Mouse (Mus musculus): ENCODE results near the gene 2410015M20Rik. TPM values are rescaled to one million over a fixed set of nuclear protein-coding genes. Genes with fewer than 3 reads are reported as not detected.

The 2410015M20Rik gene
- polyA plus RNA-seq (2015; fragmentation: Nextera tagmentation; extraction: Ambion mirVana), result 242 and 284 TPM in 2 replicates

DNA sequence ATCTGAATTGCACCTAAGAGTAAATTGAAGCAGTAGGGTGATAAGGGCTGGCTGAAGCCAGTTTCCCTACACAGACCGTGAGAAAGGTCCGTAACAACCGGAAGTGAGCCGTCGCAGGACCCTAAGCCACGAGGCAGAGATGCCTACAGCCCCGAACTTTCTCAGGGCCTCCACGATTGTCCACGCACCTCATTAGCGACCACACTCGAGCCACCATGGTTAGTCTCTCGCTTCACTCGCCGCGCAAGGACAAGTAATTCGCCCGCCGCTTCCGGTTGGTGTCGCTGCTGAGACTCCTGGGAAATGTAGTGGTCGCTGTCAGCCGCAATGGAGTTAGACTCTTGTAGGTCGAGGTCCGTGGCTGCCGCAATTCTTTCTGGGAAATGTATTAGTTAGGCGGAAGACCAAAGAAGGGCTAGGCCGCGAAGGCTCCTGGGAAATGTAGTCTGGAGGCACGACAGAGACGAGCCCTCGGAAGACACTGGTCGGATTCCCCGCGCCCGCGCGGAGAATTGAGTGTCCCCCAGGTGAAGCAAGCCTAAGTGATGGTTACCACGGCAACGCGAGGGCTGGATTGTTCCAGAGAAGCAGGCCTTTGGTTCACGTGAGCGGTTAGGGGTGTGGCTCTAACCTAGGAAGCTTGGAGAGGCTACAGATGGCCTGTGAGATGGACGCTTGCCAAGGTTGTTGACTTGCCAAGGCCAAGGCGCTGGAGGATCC, at the start of gene 2410015M20Rik:
2410015M20Rik (minus strand) TSS at position 320 of the 720 bp plus-strand sequence.
- Histone ChIP-seq H3K27ac (ENCODE audit: low read length) (peak within 1 kb of the TSS; percentile 73), H3K9me3 (ENCODE audit: low read length) (no peaks in the 10 kb centered on the region), H3K4me1 (ENCODE audit: insufficient read depth, low read length) (peaks cover 27% of the 10 kb centered on the region), H3K36me3 (ENCODE audit: insufficient read depth, low read length) (peaks cover 30% of the 10 kb centered on the region), H3K4me3 (ENCODE audit: low read length) (peak within 1 kb of the TSS; percentile 66), H3K9ac (replicated peaks; ENCODE audit: low read length) (peak within 1 kb of the TSS; percentile 77), H3K4me2 (replicated peaks; ENCODE audit: low read depth, low read length) (peak within 1 kb of the TSS; percentile 72), H3K27me3 (ENCODE audit: insufficient read depth, low read length) (no peaks in the 10 kb centered on the region)
- WGBS, result under 1% methylated on average over 44 of the region's 44 CpGs
- ATAC-seq (ENCODE audit: low FRiP score, low TSS enrichment), result peak; percentile 90

DNA sequence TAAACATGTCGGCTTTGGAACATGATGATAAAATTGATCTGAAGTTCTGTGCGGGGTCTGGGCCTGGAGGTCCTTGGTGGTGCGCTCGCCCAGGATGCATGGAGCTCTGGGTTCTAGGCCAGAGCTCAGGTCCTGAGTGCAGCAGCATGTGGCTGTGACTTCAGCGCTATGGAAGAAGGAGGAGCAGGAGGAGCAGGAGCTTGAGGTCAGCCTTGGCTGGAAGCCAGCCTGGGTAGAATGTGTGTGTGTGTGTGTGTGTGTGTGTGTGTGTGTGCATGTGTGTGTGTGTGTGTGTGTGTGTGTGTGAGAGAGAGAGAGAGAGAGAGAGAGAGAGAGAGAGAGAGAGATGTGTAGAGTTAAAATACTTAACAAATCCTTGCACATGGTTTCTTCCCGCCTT, 46.6 kb upstream of the 2410015M20Rik start:
- 81% methylated on average over 6 of the region's 6 CpGs for WGBS
- no peak overlapping the region for H3K27ac ChIP-seq (ENCODE audit: low read length)

DNA sequence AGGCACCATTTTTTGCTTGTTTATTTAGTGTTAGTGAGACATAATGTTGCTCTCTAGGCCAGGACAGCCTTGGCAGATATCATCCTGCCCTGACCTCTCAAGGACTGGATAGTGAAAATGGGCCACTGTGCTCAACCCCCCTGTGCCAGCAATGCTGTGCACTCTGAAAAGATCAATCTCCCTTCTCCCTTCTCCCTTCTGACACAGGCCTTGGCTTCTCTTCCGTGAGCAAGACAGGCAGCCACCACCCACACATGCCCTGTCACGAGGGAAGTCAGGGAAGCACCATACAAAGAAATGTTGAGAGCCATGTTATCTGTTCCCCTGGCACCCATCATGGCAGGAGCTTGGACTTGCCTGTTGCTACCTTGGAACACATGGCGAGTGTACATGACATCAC, 45.7 kb upstream of the 2410015M20Rik start:
- no peaks in the 10 kb centered on the region for H3K36me3 ChIP-seq (ENCODE audit: insufficient read depth, low read length)
- ATAC-seq (ENCODE audit: low FRiP score, low TSS enrichment), result no peak
- H3K27me3 ChIP-seq (ENCODE audit: insufficient read depth, low read length), result no peaks in the 10 kb centered on the region
- 59% methylated on average over 3 of the region's 3 CpGs for WGBS
- H3K9me3 ChIP-seq (ENCODE audit: low read length), result no peaks in the 10 kb centered on the region
- H3K4me2 ChIP-seq (replicated peaks; ENCODE audit: low read depth, low read length), result no peak overlapping the region
- no peak overlapping the region for H3K9ac ChIP-seq (replicated peaks; ENCODE audit: low read length)
- no peak overlapping the region for H3K27ac ChIP-seq (ENCODE audit: low read length)
- H3K4me3 ChIP-seq (ENCODE audit: low read length), result no peak overlapping the region
- peaks cover 11% of the 10 kb centered on the region; the same call in 1 of the 2 replicates for H3K4me1 ChIP-seq (ENCODE audit: insufficient read depth, low read length)

More for the DNA sequence above, 46.6 kb upstream of the 2410015M20Rik start:
- no peak overlapping the region for H3K4me2 ChIP-seq (replicated peaks; ENCODE audit: low read depth, low read length)
- H3K4me3 ChIP-seq (ENCODE audit: low read length), result no peak overlapping the region
- H3K4me1 ChIP-seq (ENCODE audit: insufficient read depth, low read length), result peaks cover 10% of the 10 kb centered on the region; the same call in 1 of the 2 replicates
- H3K9ac ChIP-seq (replicated peaks; ENCODE audit: low read length), result no peak overlapping the region
- no peaks in the 10 kb centered on the region for H3K36me3 ChIP-seq (ENCODE audit: insufficient read depth, low read length)
- H3K27me3 ChIP-seq (ENCODE audit: insufficient read depth, low read length), result no peaks in the 10 kb centered on the region
- no peak for ATAC-seq (ENCODE audit: low FRiP score, low TSS enrichment)
- no peaks in the 10 kb centered on the region for H3K9me3 ChIP-seq (ENCODE audit: low read length)

DNA sequence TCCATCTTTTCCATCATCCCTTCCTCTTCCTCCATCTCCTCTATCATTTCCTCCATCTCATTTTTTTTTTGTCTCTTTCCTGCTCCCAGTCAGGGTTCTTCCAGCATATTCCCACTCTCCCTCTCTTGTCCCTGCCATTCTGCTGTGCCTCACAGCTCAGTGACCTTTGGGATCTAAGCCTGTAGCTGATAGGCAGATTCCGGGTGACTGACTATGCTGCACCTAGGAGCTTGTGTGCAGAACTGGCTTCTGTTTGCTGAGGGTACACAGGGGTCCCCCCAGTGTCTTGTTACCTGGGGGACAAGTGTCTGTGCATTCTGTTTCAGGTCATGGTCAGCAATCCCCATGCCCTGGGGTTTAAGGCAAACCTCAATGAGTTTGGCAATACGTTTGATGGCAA, 45.2 kb upstream of the 2410015M20Rik start:
- no peaks in the 10 kb centered on the region for H3K36me3 ChIP-seq (ENCODE audit: insufficient read depth, low read length)
- peaks cover 11% of the 10 kb centered on the region; the same call in 1 of the 2 replicates for H3K4me1 ChIP-seq (ENCODE audit: insufficient read depth, low read length)
- no peaks in the 10 kb centered on the region for H3K27me3 ChIP-seq (ENCODE audit: insufficient read depth, low read length)
- 68% methylated on average over 2 of the region's 2 CpGs for WGBS
- no peak overlapping the region for H3K9ac ChIP-seq (replicated peaks; ENCODE audit: low read length)
- H3K4me2 ChIP-seq (replicated peaks; ENCODE audit: low read depth, low read length), result no peak overlapping the region
- H3K4me3 ChIP-seq (ENCODE audit: low read length), result no peak overlapping the region
- H3K9me3 ChIP-seq (ENCODE audit: low read length), result no peaks in the 10 kb centered on the region
- no peak overlapping the region for H3K27ac ChIP-seq (ENCODE audit: low read length)
- ATAC-seq (ENCODE audit: low FRiP score, low TSS enrichment), result no peak

DNA sequence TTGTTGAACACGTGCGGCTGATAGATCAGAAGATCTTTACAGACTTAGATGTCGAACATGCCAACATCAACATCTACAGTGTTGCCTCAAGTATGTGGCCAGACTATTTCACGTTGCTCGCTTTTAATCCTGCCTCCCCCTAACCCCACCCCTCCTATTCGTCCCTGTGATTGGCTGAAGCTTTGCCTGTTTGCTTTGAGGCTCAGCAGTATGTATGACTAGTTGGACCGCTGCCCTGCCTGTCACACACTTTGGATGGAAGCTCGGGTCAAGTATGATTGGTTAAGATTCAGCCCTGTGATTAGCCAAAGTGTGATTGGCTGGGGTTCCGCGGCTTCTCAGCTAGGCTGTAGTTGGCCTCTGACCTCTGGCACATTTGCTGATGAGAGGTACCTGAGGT, 42.2 kb upstream of the 2410015M20Rik start:
- peak; percentile 77 for ATAC-seq (ENCODE audit: low FRiP score, low TSS enrichment)
- no peaks in the 10 kb centered on the region for H3K36me3 ChIP-seq (ENCODE audit: insufficient read depth, low read length)
- peak overlapping the region; percentile 7; the same call in 1 of the 2 replicates for H3K4me3 ChIP-seq (ENCODE audit: low read length)
- H3K4me2 ChIP-seq (replicated peaks; ENCODE audit: low read depth, low read length), result peak overlapping the region; percentile 35
- no peaks in the 10 kb centered on the region for H3K9me3 ChIP-seq (ENCODE audit: low read length)
- H3K27me3 ChIP-seq (ENCODE audit: insufficient read depth, low read length), result no peaks in the 10 kb centered on the region
- WGBS, result 20% methylated on average over 10 of the region's 10 CpGs
- H3K27ac ChIP-seq (ENCODE audit: low read length), result no peak overlapping the region
- H3K4me1 ChIP-seq (ENCODE audit: insufficient read depth, low read length), result peaks cover 11% of the 10 kb centered on the region; the same call in 1 of the 2 replicates
- no peak overlapping the region for H3K9ac ChIP-seq (replicated peaks; ENCODE audit: low read length)

DNA sequence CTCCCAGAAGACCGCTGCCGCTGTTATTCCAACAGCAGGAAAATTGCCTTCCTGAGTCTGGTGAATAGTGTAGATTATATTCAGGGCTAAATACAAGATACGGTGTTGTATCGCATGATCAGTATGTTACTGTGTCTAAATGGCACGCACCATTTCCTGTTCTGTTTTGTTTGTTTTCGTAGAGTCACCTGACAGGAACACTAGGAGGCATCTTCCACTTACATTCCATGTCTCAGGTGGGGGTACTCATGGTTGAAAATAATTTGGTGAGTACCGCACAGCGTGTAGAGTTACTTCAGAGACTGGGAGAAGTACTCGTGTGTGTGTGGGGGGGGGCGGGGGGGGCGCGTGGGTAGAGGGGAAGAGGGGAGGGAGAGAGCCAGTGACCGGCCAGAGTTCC, 38.0 kb upstream of the 2410015M20Rik start:
- 43% methylated on average over 11 of the region's 13 CpGs for WGBS
- H3K27me3 ChIP-seq (ENCODE audit: insufficient read depth, low read length), result no peaks in the 10 kb centered on the region
- no peak overlapping the region for H3K4me3 ChIP-seq (ENCODE audit: low read length)
- H3K4me1 ChIP-seq (ENCODE audit: insufficient read depth, low read length), result peaks cover 11% of the 10 kb centered on the region; the same call in 1 of the 2 replicates
- no peak overlapping the region for H3K9ac ChIP-seq (replicated peaks; ENCODE audit: low read length)
- no peaks in the 10 kb centered on the region for H3K36me3 ChIP-seq (ENCODE audit: insufficient read depth, low read length)
- no peak overlapping the region for H3K4me2 ChIP-seq (replicated peaks; ENCODE audit: low read depth, low read length)
- H3K9me3 ChIP-seq (ENCODE audit: low read length), result no peaks in the 10 kb centered on the region
- H3K27ac ChIP-seq (ENCODE audit: low read length), result no peak overlapping the region
- no peak for ATAC-seq (ENCODE audit: low FRiP score, low TSS enrichment)

DNA sequence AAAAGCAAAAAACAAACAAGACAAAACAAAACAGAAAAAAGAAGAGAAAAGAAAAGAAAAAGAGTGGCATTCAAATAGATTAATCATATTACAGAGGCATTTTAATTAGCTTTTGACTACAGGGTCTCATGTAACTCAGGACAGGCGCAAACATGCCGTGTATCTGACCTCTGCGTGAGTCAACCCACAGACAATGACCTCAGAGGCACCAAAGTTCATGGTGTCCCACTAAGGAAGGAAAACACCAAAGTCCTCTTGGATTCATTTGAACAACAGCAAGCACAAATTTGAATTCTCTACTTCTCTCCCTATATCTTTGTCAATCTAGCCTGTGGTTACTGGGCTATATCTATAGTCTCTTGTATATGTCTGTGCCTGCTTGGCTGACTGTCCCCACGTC, 33.7 kb upstream of the 2410015M20Rik start:
- H3K4me1 ChIP-seq (ENCODE audit: insufficient read depth, low read length), result no peaks in the 10 kb centered on the region
- H3K9ac ChIP-seq (replicated peaks; ENCODE audit: low read length), result no peak overlapping the region

DNA sequence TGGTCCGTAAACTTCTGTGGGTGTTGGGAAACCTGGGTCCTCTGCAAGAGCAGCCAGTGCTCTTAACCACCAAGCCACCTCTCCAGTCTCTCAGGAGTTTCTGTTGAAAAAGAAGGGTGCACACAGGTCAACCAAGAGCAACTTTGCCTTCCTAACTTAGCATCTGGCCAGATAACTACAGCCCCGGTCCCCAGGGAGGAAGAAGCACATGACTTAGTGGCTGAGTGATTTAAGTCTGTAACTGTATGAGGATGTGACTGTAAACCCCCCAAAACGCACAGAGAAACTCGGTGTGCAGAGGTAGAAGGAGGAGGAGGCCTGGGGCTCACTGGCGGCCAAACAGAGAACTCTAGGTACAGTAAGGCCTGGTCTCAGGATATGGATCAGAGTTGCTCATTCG, 24.5 kb upstream of the 2410015M20Rik start:
- Histone ChIP-seq H3K9ac (replicated peaks; ENCODE audit: low read length) (no peak overlapping the region), H3K27me3 (ENCODE audit: insufficient read depth, low read length) (no peaks in the 10 kb centered on the region), H3K4me3 (ENCODE audit: low read length) (no peak overlapping the region), H3K36me3 (ENCODE audit: insufficient read depth, low read length) (no peaks in the 10 kb centered on the region), H3K4me2 (replicated peaks; ENCODE audit: low read depth, low read length) (no peak overlapping the region), H3K9me3 (ENCODE audit: low read length) (no peaks in the 10 kb centered on the region), H3K4me1 (ENCODE audit: insufficient read depth, low read length) (no peaks in the 10 kb centered on the region), H3K27ac (ENCODE audit: low read length) (no peak overlapping the region)
- no peak for ATAC-seq (ENCODE audit: low FRiP score, low TSS enrichment)
- WGBS, result 84% methylated on average over 6 of the region's 6 CpGs

More for the DNA sequence above, 33.7 kb upstream of the 2410015M20Rik start:
- Histone ChIP-seq H3K36me3 (ENCODE audit: insufficient read depth, low read length) (no peaks in the 10 kb centered on the region), H3K27ac (ENCODE audit: low read length) (no peak overlapping the region), H3K4me2 (replicated peaks; ENCODE audit: low read depth, low read length) (no peak overlapping the region), H3K4me3 (ENCODE audit: low read length) (no peak overlapping the region), H3K9me3 (ENCODE audit: low read length) (no peaks in the 10 kb centered on the region), H3K27me3 (ENCODE audit: insufficient read depth, low read length) (no peaks in the 10 kb centered on the region)
- ATAC-seq (ENCODE audit: low FRiP score, low TSS enrichment), result no peak
- 72% methylated on average over 4 of the region's 4 CpGs for WGBS

DNA sequence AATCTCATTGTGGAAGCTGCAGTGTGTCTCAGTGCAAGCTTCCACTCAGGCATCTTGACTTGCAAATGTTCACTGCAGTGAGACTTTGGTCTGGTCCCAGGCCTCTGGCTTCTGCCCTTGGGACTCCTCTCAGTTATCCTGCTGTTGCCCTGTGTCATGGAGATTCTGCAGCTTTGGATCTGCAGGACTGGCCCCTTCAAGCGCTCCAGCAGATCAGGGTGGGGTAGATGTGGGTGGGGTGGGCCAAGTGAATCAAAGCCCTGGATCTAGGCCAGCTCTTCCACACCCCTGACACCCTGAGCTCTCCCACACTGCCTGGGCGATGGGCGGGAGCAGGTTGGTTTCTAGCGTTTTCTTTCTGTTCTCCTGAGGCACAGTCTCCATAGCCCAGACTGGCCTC, 22.2 kb upstream of the 2410015M20Rik start:
- Histone ChIP-seq H3K4me3 (ENCODE audit: low read length) (no peak overlapping the region), H3K36me3 (ENCODE audit: insufficient read depth, low read length) (no peaks in the 10 kb centered on the region), H3K9ac (replicated peaks; ENCODE audit: low read length) (no peak overlapping the region), H3K27me3 (ENCODE audit: insufficient read depth, low read length) (no peaks in the 10 kb centered on the region), H3K27ac (ENCODE audit: low read length) (no peak overlapping the region), H3K9me3 (ENCODE audit: low read length) (no peaks in the 10 kb centered on the region), H3K4me1 (ENCODE audit: insufficient read depth, low read length) (peaks cover 8% of the 10 kb centered on the region; the same call in 1 of the 2 replicates), H3K4me2 (replicated peaks; ENCODE audit: low read depth, low read length) (no peak overlapping the region)
- WGBS, result 56% methylated on average over 4 of the region's 4 CpGs
- ATAC-seq (ENCODE audit: low FRiP score, low TSS enrichment), result no peak
